Mouse (Mus musculus): Measurements from ENCODE around the gene C530008M17Rik. TPM values are rescaled to one million over a fixed set of nuclear protein-coding genes. Genes with fewer than 3 reads are reported as not detected.
"Not testable (repeated sequence)": the region's sequence is repeated elsewhere in the genome, so short reads cannot be mapped to it uniquely, and the experiment has no call there.

C530008M17Rik gene
- total RNA-seq, 2 experiments from 2014 or later = 18.1 to 18.9 TPM

- ATAC-seq (replicated peaks; ENCODE audit: low FRiP score, poor library complexity, severe bottlenecking) = no peak
These were observed 201.0 kb downstream of the C530008M17Rik start for GRCm38 (mm10) chr5:76857103-76858015.

- ATAC-seq (replicated peaks; ENCODE audit: low FRiP score, poor library complexity, severe bottlenecking) = no peak
These were observed 202.1 kb downstream of the C530008M17Rik start for GRCm38 (mm10) chr5:76858444-76858843.

- no peak for ATAC-seq (replicated peaks; ENCODE audit: low FRiP score, poor library complexity, severe bottlenecking)
These were observed 210.5 kb downstream of the C530008M17Rik start for GRCm38 (mm10) chr5:76866819-76867218.

- peak; percentile 66 for ATAC-seq (replicated peaks; ENCODE audit: low FRiP score, poor library complexity, severe bottlenecking)
These were observed 212.5 kb downstream of the C530008M17Rik start for GRCm38 (mm10) chr5:76868693-76869286.

- no peak for ATAC-seq (replicated peaks; ENCODE audit: low FRiP score, poor library complexity, severe bottlenecking)
These were observed 213.2 kb downstream of the C530008M17Rik start for GRCm38 (mm10) chr5:76869553-76869952.

GRCm38 (mm10) chr5:76876106-76876758 lies 219.9 kb downstream of the C530008M17Rik start:
- no peak for ATAC-seq (replicated peaks; ENCODE audit: low FRiP score, poor library complexity, severe bottlenecking)

- no peak for ATAC-seq (replicated peaks; ENCODE audit: low FRiP score, poor library complexity, severe bottlenecking)
These were observed 227.8 kb downstream of the C530008M17Rik start for GRCm38 (mm10) chr5:76884107-76884506.

GRCm38 (mm10) chr5:76887011-76887410 lies 230.7 kb downstream of the C530008M17Rik start:
- ATAC-seq (replicated peaks; ENCODE audit: low FRiP score, poor library complexity, severe bottlenecking) = no peak

GRCm38 (mm10) chr5:76892608-76893007 lies 236.3 kb downstream of the C530008M17Rik start:
- no peak for ATAC-seq (replicated peaks; ENCODE audit: low FRiP score, poor library complexity, severe bottlenecking)

GRCm38 (mm10) chr5:76893084-76893483 lies 236.8 kb downstream of the C530008M17Rik start:
- ATAC-seq (replicated peaks; ENCODE audit: low FRiP score, poor library complexity, severe bottlenecking) = no peak

GRCm38 (mm10) chr5:76902131-76902530 lies 245.8 kb downstream of the C530008M17Rik start:
- ATAC-seq (replicated peaks; ENCODE audit: low FRiP score, poor library complexity, severe bottlenecking) = no peak

GRCm38 (mm10) chr5:76904713-76905404 lies 248.5 kb downstream of the C530008M17Rik start:
- peak; percentile 52 for ATAC-seq (replicated peaks; ENCODE audit: low FRiP score, poor library complexity, severe bottlenecking)

GRCm38 (mm10) chr5:76905405-76906154 lies 249.3 kb downstream of the C530008M17Rik start, which contains the start of gene Aasdh:
Gene Aasdh, minus strand, starts transcription at chr5:76905514.
- ATAC-seq (replicated peaks; ENCODE audit: low FRiP score, poor library complexity, severe bottlenecking) = peak; percentile 98

GRCm38 (mm10) chr5:76906155-76906499 lies 249.8 kb downstream of the C530008M17Rik start:
- no peak for ATAC-seq (replicated peaks; ENCODE audit: low FRiP score, poor library complexity, severe bottlenecking)

- ATAC-seq (replicated peaks; ENCODE audit: low FRiP score, poor library complexity, severe bottlenecking) = no peak
These were observed 254.5 kb downstream of the C530008M17Rik start for GRCm38 (mm10) chr5:76910807-76911206.

- not testable (repeated sequence) for ATAC-seq (replicated peaks; ENCODE audit: low FRiP score, poor library complexity, severe bottlenecking)
These were observed 256.2 kb downstream of the C530008M17Rik start for GRCm38 (mm10) chr5:76912522-76912921.

- ATAC-seq (replicated peaks; ENCODE audit: low FRiP score, poor library complexity, severe bottlenecking) = no peak
These were observed 266.5 kb downstream of the C530008M17Rik start for GRCm38 (mm10) chr5:76922833-76923232.
